Mouse (Mus musculus) embryonic stem cell, embryonic (primary cell): ENCODE data around the gene Pitpnm1.

Experiments used
- CTCF ChIA-PET, 4 experiments: fragments of 300-600 bp in 2 of 4; fragments of 350-600 bp in 2 of 4; sonication (Branson Sonifier 250); formaldehyde crosslinking; loops; one replicate each; lab custom pipeline; 2022; ENCODE audit warnings: inconsistent platforms in 2 of 4; lab: Charles Lee
- POLR2A ChIA-PET, 4 experiments: fragments of 300-600 bp in 2 of 4; fragments of 350-600 bp in 2 of 4; sonication (Branson Sonifier 250); formaldehyde crosslinking; loops; one replicate each; lab custom pipeline; 2022; ENCODE audit warnings: antibody characterized with exemption in 4 of 4, inconsistent platforms in 1 of 4; lab: Charles Lee

The Pitpnm1 gene

GRCm38 (mm10) chr19:4142416-4143173, 42.8 kb downstream of the Pitpnm1 start:
- ChIA-PET CTCF (interaction anchor here in 1 of 4 experiments (0.6 to 0.8 kb wide), 2 partner anchors 17 to 18 kb away, joined by 3 to 4 read pairs; partner anchors contain the start of gene Aip), POLR2A (interaction anchor here (0.6 to 9.5 kb wide), 10 partner anchors 8 to 130 kb away, joined by 3 to 67 read pairs (median 4); partner anchors contain the start of genes Aip (in 1 of the 4) and Ndufv1 (in 1 of the 4))

DNA sequence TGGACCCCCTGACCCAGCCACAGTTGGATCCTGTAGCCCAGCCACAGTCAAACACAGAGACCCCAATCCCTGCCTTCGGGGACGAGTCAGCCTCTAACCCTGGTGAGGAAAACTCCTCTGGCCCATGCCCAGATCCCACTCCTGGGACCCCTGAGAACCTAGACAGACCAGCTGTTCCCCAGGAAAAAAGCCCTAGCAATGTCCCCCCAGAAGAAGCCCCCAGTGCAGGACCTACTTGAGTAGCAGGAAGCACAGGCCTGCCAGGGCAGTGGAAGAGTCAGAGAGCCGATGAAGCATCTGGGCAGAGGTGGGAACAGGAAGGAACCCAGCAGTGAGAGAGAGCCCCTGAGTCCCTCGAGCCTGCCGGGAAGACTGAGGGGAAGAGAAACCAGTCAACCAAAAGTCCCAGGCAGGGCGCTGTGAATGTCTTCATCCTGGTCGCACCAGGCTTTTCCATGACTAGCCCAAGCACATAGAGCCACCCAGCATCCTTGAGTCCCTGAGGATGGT, 44.0 kb downstream of the Pitpnm1 start, which contains the start of gene Cabp4:
TSS of gene Cabp4 (minus strand) at position 275 of the 510 bp plus-strand sequence.
- ChIA-PET POLR2A (interaction anchor here in 2 of 4 experiments (1.0 to 9.5 kb wide), 5 partner anchors 11 to 88 kb away, joined by 3 to 67 read pairs (median 3); partner anchors contain the start of genes Aip (in 1 of the 2), Carns1 (in 1 of the 2) and Cdk2ap2 (in 1 of the 2)), CTCF (no interaction called here)

GRCm38 (mm10) chr19:4144550-4145498, 45.0 kb downstream of the Pitpnm1 start:
- ChIA-PET POLR2A (interaction anchor here in 2 of 4 experiments (0.6 to 1.7 kb wide), 11 partner anchors 9 to 89 kb away, joined by 3 to 5 read pairs (median 3); partner anchors contain the start of genes Aip (in 1 of the 2), Carns1 (in 1 of the 2), Cdk2ap2 (in 1 of the 2) and Ptprcap (in 1 of the 2)), CTCF (interaction anchor here in 2 of 4 experiments (0.6 to 0.8 kb wide), 2 partner anchors 84 to 176 kb away, joined by 3 read pairs; no protein-coding TSS in a partner anchor)

DNA sequence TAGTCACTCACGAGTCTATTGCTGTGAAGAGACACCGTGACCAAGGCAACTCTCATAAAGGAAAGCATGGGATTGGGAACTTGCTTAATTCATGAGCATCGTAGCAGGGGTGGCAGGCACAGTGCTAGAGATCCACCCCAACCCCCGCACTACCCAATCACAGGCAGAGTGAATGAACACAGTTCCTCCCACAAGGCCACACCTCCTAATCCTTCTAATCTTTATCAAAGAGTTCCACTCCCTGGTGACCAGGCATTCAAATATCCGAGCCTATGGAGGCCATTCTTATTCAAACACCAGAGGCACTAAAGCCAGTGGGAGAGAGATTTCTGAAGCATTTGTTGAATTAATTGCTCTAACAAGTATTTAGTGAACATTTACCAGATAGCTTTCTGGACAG, 46.1 kb downstream of the Pitpnm1 start:
- CTCF ChIA-PET: no interaction called here

DNA sequence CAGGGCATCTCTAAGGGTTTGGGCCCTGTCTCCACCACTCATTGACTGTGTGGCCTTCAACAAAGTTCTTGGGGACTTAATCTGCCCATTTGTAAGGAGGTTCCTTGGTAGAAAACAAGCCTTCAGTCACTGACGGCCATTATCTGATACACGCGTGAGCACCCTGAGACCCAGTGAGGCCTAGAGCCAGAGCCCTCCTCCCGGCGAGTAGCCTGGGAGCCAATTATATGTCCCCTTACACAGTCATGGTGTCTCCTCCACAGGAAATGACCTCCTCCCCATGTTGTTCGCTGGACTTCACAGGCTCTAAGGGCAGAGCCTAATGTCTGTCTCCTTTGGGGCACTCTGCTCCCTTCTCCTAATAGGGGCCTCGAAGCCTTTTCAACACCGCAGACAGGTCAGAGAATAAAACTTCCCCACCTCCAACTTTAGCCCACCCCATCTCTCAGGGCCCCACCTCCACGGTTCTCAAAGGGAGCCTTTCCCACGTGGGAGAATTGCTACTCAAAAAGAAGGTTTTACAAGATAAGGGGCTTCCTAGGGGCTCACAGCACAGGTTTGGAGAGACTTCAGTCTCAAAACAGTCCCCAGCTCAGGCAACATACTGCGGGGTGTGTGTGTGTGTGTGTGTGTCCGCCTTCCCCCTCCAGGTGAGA, 46.7 kb downstream of the Pitpnm1 start:
- CTCF ChIA-PET: interaction anchor here in 3 of 4 experiments (0.6 to 1.1 kb wide), 3 partner anchors 21 to 428 kb away, joined by 3 read pairs; no protein-coding TSS in a partner anchor
- POLR2A ChIA-PET: interaction anchor here in 3 of 4 experiments (0.6 to 1.9 kb wide), 12 partner anchors 8 to 49 kb away, joined by 3 to 7 read pairs (median 5); partner anchors contain the start of genes Cdk2ap2 (in 2 of the 3) and Ppp1ca (in 2 of the 3)

More for the DNA sequence above, 46.1 kb downstream of the Pitpnm1 start:
- POLR2A ChIA-PET: interaction anchor here in 3 of 4 experiments (0.5 to 1.9 kb wide), 5 partner anchors 11 to 49 kb away, joined by 3 to 5 read pairs (median 5); partner anchors contain the start of genes Aip (in 1 of the 3) and Cdk2ap2 (in 1 of the 3)

DNA sequence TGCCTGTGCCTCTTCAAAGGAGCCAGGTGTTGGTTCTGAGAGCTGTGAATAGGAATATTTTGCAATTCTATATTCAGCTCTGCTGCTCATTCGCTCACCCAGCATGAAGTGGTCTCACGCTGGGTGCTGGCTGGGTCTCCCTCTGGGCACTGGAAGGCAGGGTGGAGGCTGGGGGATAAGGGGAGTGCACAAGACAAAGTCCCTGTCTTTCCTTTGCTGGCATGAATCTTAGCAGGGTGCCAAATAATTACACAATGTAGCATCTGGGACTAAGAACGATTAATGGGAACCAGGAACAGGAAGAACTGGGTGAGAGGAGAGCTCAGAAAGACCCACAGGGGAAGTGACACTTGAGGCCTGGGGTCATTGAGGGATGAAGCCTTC, 47.2 kb downstream of the Pitpnm1 start:
- ChIA-PET POLR2A (interaction anchor here (0.6 to 1.9 kb wide), 15 partner anchors 9 to 100 kb away, joined by 3 to 7 read pairs (median 4); partner anchors contain the start of genes Cdk2ap2 (in 2 of the 4) and Ppp1ca (in 2 of the 4)), CTCF (interaction anchor here in 3 of 4 experiments (0.6 to 1.1 kb wide), 3 partner anchors 22 to 428 kb away, joined by 3 read pairs; no protein-coding TSS in a partner anchor)

DNA sequence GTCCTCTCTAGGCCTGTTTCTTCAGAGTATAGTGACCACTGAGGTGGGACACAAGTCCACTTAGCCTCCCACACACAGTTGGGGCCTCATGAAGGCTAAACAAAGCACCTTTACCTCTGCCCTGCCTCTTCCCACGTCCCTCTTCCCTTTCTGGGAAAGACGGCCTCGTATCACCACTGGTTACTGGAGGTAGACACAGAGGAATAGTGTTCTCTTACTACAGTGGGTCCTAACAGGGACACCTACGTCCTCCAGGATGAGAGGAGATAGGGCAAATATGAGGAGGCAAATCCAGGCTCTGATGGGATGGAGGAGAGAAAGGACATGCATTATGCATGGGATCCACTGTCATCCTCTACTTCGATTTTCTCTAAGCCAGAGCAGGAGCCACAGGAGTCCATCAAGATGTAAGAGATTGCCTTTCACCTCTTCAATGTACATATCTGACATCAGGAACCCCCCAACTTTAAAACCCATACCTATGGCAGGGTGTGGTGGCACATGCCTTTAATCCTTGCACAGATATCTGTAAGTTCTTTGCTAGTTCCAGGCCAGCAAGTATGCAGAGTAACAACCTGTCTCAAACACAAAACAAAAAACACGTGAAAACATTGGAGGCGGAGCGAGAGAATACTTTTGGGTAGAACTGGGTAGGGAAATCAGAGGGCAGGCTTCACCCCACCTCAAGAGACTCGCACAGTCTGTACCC, 48.1 kb downstream of the Pitpnm1 start:
- CTCF ChIA-PET: interaction anchor here in 1 of 4 experiments (1.1 kb wide), 1 partner anchor 59 kb away, joined by 3 read pairs; no protein-coding TSS in a partner anchor
- POLR2A ChIA-PET: interaction anchor here in 3 of 4 experiments (0.6 to 1.9 kb wide), 15 partner anchors 8 to 53 kb away, joined by 3 to 7 read pairs (median 4); partner anchors contain the start of genes Cdk2ap2 (in 2 of the 3) and Ppp1ca (in 2 of the 3)

- ChIA-PET CTCF (no interaction called here), POLR2A (interaction anchor here in 3 of 4 experiments (0.6 to 1.2 kb wide), 12 partner anchors 14 to 202 kb away, joined by 3 to 8 read pairs (median 4); partner anchors contain the start of genes Rps6kb2 (in 2 of the 3) and Cdk2ap2 (in 1 of the 3))
Measured at GRCm38 (mm10) chr19:4148491-4148806, 48.7 kb downstream of the Pitpnm1 start, which contains the start of gene Coro1b. TSS of gene Coro1b (plus strand) at chr19:4148619.

GRCm38 (mm10) chr19:4148819-4149218, 49.0 kb downstream of the Pitpnm1 start:
- POLR2A ChIA-PET: interaction anchor here in 3 of 4 experiments (0.6 to 1.2 kb wide), 13 partner anchors 13 to 203 kb away, joined by 3 to 8 read pairs (median 3); partner anchors contain the start of genes Rps6kb2 (in 2 of the 3) and Cdk2ap2 (in 1 of the 3)
- CTCF ChIA-PET: no interaction called here

- CTCF ChIA-PET: no interaction called here
- POLR2A ChIA-PET: interaction anchor here in 3 of 4 experiments (0.6 to 1.2 kb wide), 11 partner anchors 13 to 203 kb away, joined by 3 to 8 read pairs (median 4); partner anchors contain the start of genes Rps6kb2 (in 2 of the 3) and Cdk2ap2 (in 1 of the 3)
Measured at GRCm38 (mm10) chr19:4149283-4149682, 49.5 kb downstream of the Pitpnm1 start.

GRCm38 (mm10) chr19:4149764-4150461, 50.1 kb downstream of the Pitpnm1 start:
- POLR2A ChIA-PET: interaction anchor here in 3 of 4 experiments (0.5 to 2.8 kb wide), 17 partner anchors 8 to 95 kb away, joined by 3 to 15 read pairs (median 4); partner anchors contain the start of genes Cdk2ap2 (in 2 of the 3), Ppp1ca (in 2 of the 3), Rad9a (in 2 of the 3) and Rps6kb2 (in 2 of the 3)
- CTCF ChIA-PET: no interaction called here

GRCm38 (mm10) chr19:4150567-4151487, 51.0 kb downstream of the Pitpnm1 start:
- POLR2A ChIA-PET: interaction anchor here in 3 of 4 experiments (0.5 to 2.8 kb wide), 25 partner anchors 9 to 96 kb away, joined by 3 to 15 read pairs (median 3); partner anchors contain the start of genes Ppp1ca (in 2 of the 3), Rad9a (in 2 of the 3), Rps6kb2 (in 2 of the 3) and Aip (in 1 of the 3)
- CTCF ChIA-PET: no interaction called here

DNA sequence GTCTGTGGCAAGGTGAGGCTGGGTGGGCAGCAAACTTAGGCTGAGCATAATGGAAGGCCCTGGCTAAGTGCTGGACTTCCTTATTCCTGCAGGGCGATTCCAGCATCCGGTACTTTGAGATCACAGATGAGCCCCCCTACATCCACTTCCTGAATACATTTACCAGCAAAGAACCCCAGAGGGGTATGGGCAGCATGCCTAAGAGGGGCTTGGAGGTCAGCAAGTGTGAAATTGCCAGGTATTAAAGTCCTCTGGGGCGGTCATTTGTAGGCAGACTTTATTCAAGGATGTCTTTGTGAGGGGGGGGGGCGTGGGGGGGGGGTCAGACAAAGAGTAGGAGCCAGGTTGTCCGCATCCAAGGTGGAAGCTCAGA, 51.7 kb downstream of the Pitpnm1 start:
- ChIA-PET POLR2A (interaction anchor here in 3 of 4 experiments (0.6 to 2.8 kb wide), 21 partner anchors 8 to 55 kb away, joined by 3 to 15 read pairs (median 4); partner anchors contain the start of genes Rps6kb2 (in 3 of the 3), Aip (in 1 of the 3) and Cdk2ap2 (in 1 of the 3)), CTCF (no interaction called here)

- CTCF ChIA-PET: interaction anchor here in 1 of 4 experiments (0.6 kb wide), 1 partner anchor 100 kb away, joined by 3 read pairs; no protein-coding TSS in a partner anchor
- POLR2A ChIA-PET: interaction anchor here in 3 of 4 experiments (0.5 to 2.8 kb wide), 18 partner anchors 8 to 315 kb away, joined by 3 to 15 read pairs (median 4); partner anchors contain the start of genes Rps6kb2 (in 3 of the 3) and Aip (in 1 of the 3)
Measured at GRCm38 (mm10) chr19:4151898-4152297, 52.1 kb downstream of the Pitpnm1 start.
